Mouse (Mus musculus) neural tube, embryonic 11.5 days (tissue): ENCODE data around the gene Nos1ap. TPM values are rescaled to one million over a fixed set of nuclear protein-coding genes. Genes with fewer than 3 reads are reported as not detected.

Experiments
- ATAC-seq: fragments of 200-750 bp; cut with Nextera tagmentation; 2 replicates; pipeline ENCODE4 v1.8.0; 2017; ENCODE audit warnings: moderate number of reproducible peaks, mild to moderate bottlenecking, moderate TSS enrichment, moderate library complexity; ENCODE audit not compliant: insufficient read depth, low FRiP score, low TSS enrichment
- DNase-seq: peaks from one replicate; pipeline ENCODE4 v3.0.0-alpha.2; 2015; ENCODE audit warnings: low spot score
- H3K27ac ChIP-seq: fragments of 300-500 bp; sonication (generic); 2 replicates; pipeline ENCODE4 v1.5.1; 2014; ENCODE audit warnings: low read depth, mild to moderate bottlenecking, low read length
- H3K27me3 ChIP-seq: fragments of 300-500 bp; sonication (generic); 2 replicates; pipeline ENCODE4 v1.6.1; 2014; ENCODE audit warnings: mild to moderate bottlenecking, low read length, mixed read lengths; ENCODE audit not compliant: control insufficient read depth, insufficient read depth
- H3K36me3 ChIP-seq: fragments of 300-500 bp; sonication (generic); 2 replicates; pipeline ENCODE4 v1.6.1; 2014; ENCODE audit warnings: mild to moderate bottlenecking, low read length, moderate library complexity, mixed read lengths; ENCODE audit not compliant: control insufficient read depth, insufficient read depth
- H3K4me1 ChIP-seq: fragments of 300-500 bp; sonication (generic); 2 replicates; pipeline ENCODE4 v1.6.1; 2014; ENCODE audit warnings: low read length, mixed read lengths; ENCODE audit not compliant: control insufficient read depth, insufficient read depth
- H3K4me2 ChIP-seq: fragments of 300-500 bp; sonication (generic); 2 replicates; pipeline ENCODE4 v1.6.1; 2014; ENCODE audit warnings: low read depth, mild to moderate bottlenecking, moderate library complexity
- H3K4me3 ChIP-seq: fragments of 300-500 bp; sonication (generic); 2 replicates; pipeline ENCODE4 v1.5.1; 2014; ENCODE audit warnings: low read depth, low read length
- H3K9ac ChIP-seq: fragments of 300-500 bp; sonication (generic); 2 replicates; pipeline ENCODE4 v1.6.1; 2014; ENCODE audit warnings: mild to moderate bottlenecking, low read length
- H3K9me3 ChIP-seq: fragments of 300-500 bp; sonication (generic); 2 replicates; pipeline ENCODE4 v1.6.1; 2016; ENCODE audit warnings: low read length; ENCODE audit not compliant: control insufficient read depth
- WGBS: fragments of 180-500 bp; shearing (Covaris S2); extraction: QIAGEN DNeasy Blood & Tissue Kit; methylation state at CpG from one replicate; pipeline ENCODE4 v1.1.7; 2014; 5-methylcytosine and 5-hydroxymethylcytosine counted together
- polyA plus RNA-seq: library from polyadenylated mRNA; unstranded; fragments of >200 nt; fragmentation: Nextera tagmentation; extraction: Ambion mirVana; gene quantifications from 2 replicates; pipeline ENCODE4 v1.2.1, GENCODE M21; 2014

Nos1ap gene
- polyA plus RNA-seq, 1 experiment from 2014 or later: 8.9 TPM

- no peaks in the 10 kb centered on the region for H3K9me3 ChIP-seq
- no peak overlapping the region for H3K9ac ChIP-seq
- no peak overlapping the region for H3K4me3 ChIP-seq
- no peaks in the 10 kb centered on the region for H3K4me1 ChIP-seq
- ATAC-seq (no peak), DNase-seq (no peak)
- no peak overlapping the region for H3K4me2 ChIP-seq
- H3K36me3 ChIP-seq: no peaks in the 10 kb centered on the region
- WGBS: 70% methylated on average over 7 of the region's 7 CpGs
- H3K27ac ChIP-seq: no peak overlapping the region
- H3K27me3 ChIP-seq: no peaks in the 10 kb centered on the region
Measured at GRCm38 (mm10) chr1:170438471-170439151, 151.1 kb downstream of the Nos1ap start.

- no peaks in the 10 kb centered on the region for H3K9me3 ChIP-seq
- H3K4me2 ChIP-seq: no peak overlapping the region
- no peaks in the 10 kb centered on the region for H3K27me3 ChIP-seq
- no peaks in the 10 kb centered on the region for H3K4me1 ChIP-seq
- no peaks in the 10 kb centered on the region; the same call in 1 of the 2 replicates for H3K36me3 ChIP-seq
- no peak overlapping the region for H3K27ac ChIP-seq
- ATAC-seq (no peak), DNase-seq (no peak)
- H3K9ac ChIP-seq: no peak overlapping the region
- H3K4me3 ChIP-seq: no peak overlapping the region
- WGBS: 88% methylated on average over 4 of the region's 4 CpGs
Measured at GRCm38 (mm10) chr1:170434146-170434545, 155.5 kb downstream of the Nos1ap start.

GRCm38 (mm10) chr1:170433661-170434060 is 156.0 kb downstream of the Nos1ap start:
- H3K9ac ChIP-seq: no peak overlapping the region
- no peak overlapping the region for H3K4me2 ChIP-seq
- no peaks in the 10 kb centered on the region for H3K27me3 ChIP-seq
- no peaks in the 10 kb centered on the region for H3K9me3 ChIP-seq
- H3K4me3 ChIP-seq: no peak overlapping the region
- ATAC-seq (no peak), DNase-seq (no peak)
- no peaks in the 10 kb centered on the region; the same call in 1 of the 2 replicates for H3K36me3 ChIP-seq
- no peak overlapping the region for H3K27ac ChIP-seq
- H3K4me1 ChIP-seq: no peaks in the 10 kb centered on the region

GRCm38 (mm10) chr1:170432288-170432687 is 157.4 kb downstream of the Nos1ap start:
- H3K27ac ChIP-seq: no peak overlapping the region
- no peaks in the 10 kb centered on the region; the same call in 1 of the 2 replicates for H3K36me3 ChIP-seq
- no peak overlapping the region for H3K9ac ChIP-seq
- no peak overlapping the region for H3K4me3 ChIP-seq
- H3K9me3 ChIP-seq: no peaks in the 10 kb centered on the region
- no peaks in the 10 kb centered on the region for H3K4me1 ChIP-seq
- ATAC-seq (no peak), DNase-seq (no peak)
- H3K27me3 ChIP-seq: no peaks in the 10 kb centered on the region
- no peak overlapping the region for H3K4me2 ChIP-seq
- WGBS: 94% methylated on average over 5 of the region's 5 CpGs

- no peak overlapping the region for H3K27ac ChIP-seq
- H3K4me1 ChIP-seq: no peaks in the 10 kb centered on the region
- no peak overlapping the region for H3K9ac ChIP-seq
- H3K4me2 ChIP-seq: no peak overlapping the region
- 63% methylated on average over 5 of the region's 5 CpGs for WGBS
- no peaks in the 10 kb centered on the region; the same call in 1 of the 2 replicates for H3K36me3 ChIP-seq
- no peaks in the 10 kb centered on the region for H3K9me3 ChIP-seq
- DNase-seq (no peak), ATAC-seq (no peak)
- no peaks in the 10 kb centered on the region for H3K27me3 ChIP-seq
- H3K4me3 ChIP-seq: no peak overlapping the region
Measured at GRCm38 (mm10) chr1:170431312-170431711, 158.3 kb downstream of the Nos1ap start.

- Histone ChIP-seq H3K9ac (no peak overlapping the region), H3K27me3 (no peaks in the 10 kb centered on the region), H3K9me3 (no peaks in the 10 kb centered on the region), H3K4me3 (no peak overlapping the region), H3K36me3 (no peaks in the 10 kb centered on the region; the same call in 1 of the 2 replicates), H3K4me1 (no peaks in the 10 kb centered on the region), H3K4me2 (no peak overlapping the region), H3K27ac (no peak overlapping the region)
- ATAC-seq: no peak
- no peak for DNase-seq
- WGBS: 94% methylated on average over 7 of the region's 7 CpGs
Measured at GRCm38 (mm10) chr1:170430660-170431059, 159.0 kb downstream of the Nos1ap start.

GRCm38 (mm10) chr1:170429656-170430055 is 160.0 kb downstream of the Nos1ap start:
- Histone ChIP-seq H3K27ac (no peak overlapping the region), H3K4me3 (no peak overlapping the region), H3K4me1 (no peaks in the 10 kb centered on the region), H3K4me2 (no peak overlapping the region), H3K9ac (no peak overlapping the region), H3K9me3 (no peaks in the 10 kb centered on the region), H3K36me3 (no peaks in the 10 kb centered on the region; the same call in 1 of the 2 replicates), H3K27me3 (no peaks in the 10 kb centered on the region)
- ATAC-seq (no peak), DNase-seq (no peak)
- 82% methylated on average over 6 of the region's 6 CpGs for WGBS

GRCm38 (mm10) chr1:170428141-170428540 is 161.5 kb downstream of the Nos1ap start:
- H3K36me3 ChIP-seq: no peaks in the 10 kb centered on the region; the same call in 1 of the 2 replicates
- DNase-seq (no peak), ATAC-seq (no peak)
- no peaks in the 10 kb centered on the region for H3K9me3 ChIP-seq
- no peak overlapping the region for H3K4me3 ChIP-seq
- no peaks in the 10 kb centered on the region for H3K27me3 ChIP-seq
- no peak overlapping the region for H3K4me2 ChIP-seq
- no peaks in the 10 kb centered on the region for H3K4me1 ChIP-seq
- no peak overlapping the region for H3K27ac ChIP-seq
- H3K9ac ChIP-seq: no peak overlapping the region
- 95% methylated on average over 2 of the region's 2 CpGs for WGBS

GRCm38 (mm10) chr1:170424258-170424889 is 165.3 kb downstream of the Nos1ap start:
- no peak overlapping the region for H3K9ac ChIP-seq
- no peaks in the 10 kb centered on the region for H3K36me3 ChIP-seq
- H3K9me3 ChIP-seq: no peaks in the 10 kb centered on the region
- no peak overlapping the region for H3K4me3 ChIP-seq
- H3K27ac ChIP-seq: no peak overlapping the region
- WGBS: 58% methylated on average over 10 of the region's 10 CpGs
- peak; percentile 90 for ATAC-seq
- H3K4me1 ChIP-seq: no peaks in the 10 kb centered on the region
- peak; percentile 69 for DNase-seq
- no peaks in the 10 kb centered on the region for H3K27me3 ChIP-seq
- no peak overlapping the region for H3K4me2 ChIP-seq
